Mouse (Mus musculus): ENCODE data around the gene Nhlrc4. TPM values are rescaled to one million over a fixed set of nuclear protein-coding genes. Genes with fewer than 3 reads are reported as not detected.

The Nhlrc4 gene
- polyA plus RNA-seq, 1 experiment from 2014 or later = 5.0 TPM

GRCm38 (mm10) chr17:25956201-25956600 is 11.4 kb upstream of the Nhlrc4 start:
- H3K9me3 ChIP-seq (replicated peaks) = no peaks in the 10 kb centered on the region
- H3K27me3 ChIP-seq (replicated peaks) = peaks cover 37% of the 10 kb centered on the region
- 0 out of 2 replicates have a peak overlapping the region, but pooled peaks have one; percentile 8 for H3K9ac ChIP-seq
- no peak overlapping the region for H3K4me3 ChIP-seq
- no peak overlapping the region for H3K4me2 ChIP-seq
- H3K36me3 ChIP-seq = peaks cover 38% of the 10 kb centered on the region
- ATAC-seq = no peak
- WGBS (ENCODE audit: insufficient replicate concordance) = 77% methylated on average over 7 of the region's 7 CpGs
- peaks cover 44% of the 10 kb centered on the region for H3K4me1 ChIP-seq
- H3K27ac ChIP-seq = 0 out of 2 replicates have a peak overlapping the region, but pooled peaks have one; percentile 23

GRCm38 (mm10) chr17:25955736-25956135 is 11.0 kb upstream of the Nhlrc4 start:
- Histone ChIP-seq H3K9ac (0 out of 2 replicates have a peak overlapping the region, but pooled peaks have one; percentile 8), H3K9me3 (replicated peaks) (no peaks in the 10 kb centered on the region), H3K4me2 (no peak overlapping the region), H3K36me3 (peaks cover 35% of the 10 kb centered on the region), H3K27me3 (replicated peaks) (peaks cover 42% of the 10 kb centered on the region), H3K4me3 (no peak overlapping the region), H3K4me1 (peaks cover 44% of the 10 kb centered on the region), H3K27ac (no peak overlapping the region)
- ATAC-seq = no peak
- WGBS (ENCODE audit: insufficient replicate concordance) = 54% methylated on average over 3 of the region's 3 CpGs

- H3K9ac ChIP-seq = no peak overlapping the region
- H3K27me3 ChIP-seq (replicated peaks) = peaks cover 52% of the 10 kb centered on the region
- H3K4me1 ChIP-seq = peaks cover 39% of the 10 kb centered on the region
- 81% methylated on average over 1 of the region's 2 CpGs for WGBS (ENCODE audit: insufficient replicate concordance)
- no peak overlapping the region for H3K4me3 ChIP-seq
- no peak overlapping the region for H3K4me2 ChIP-seq
- no peaks in the 10 kb centered on the region for H3K9me3 ChIP-seq (replicated peaks)
- ATAC-seq = no peak
- peaks cover 25% of the 10 kb centered on the region for H3K36me3 ChIP-seq
- no peak overlapping the region for H3K27ac ChIP-seq
Observed at GRCm38 (mm10) chr17:25954671-25955070, 9.9 kb upstream of the Nhlrc4 start.

GRCm38 (mm10) chr17:25953161-25953560 is 8.4 kb upstream of the Nhlrc4 start:
- Histone ChIP-seq H3K9ac (no peak overlapping the region), H3K4me3 (no peak overlapping the region), H3K4me2 (no peak overlapping the region), H3K9me3 (replicated peaks) (no peaks in the 10 kb centered on the region), H3K27ac (no peak overlapping the region), H3K36me3 (peaks cover 10% of the 10 kb centered on the region), H3K27me3 (replicated peaks) (peaks cover 56% of the 10 kb centered on the region), H3K4me1 (peaks cover 41% of the 10 kb centered on the region)
- no peak for ATAC-seq
- 77% methylated on average over 5 of the region's 5 CpGs for WGBS (ENCODE audit: insufficient replicate concordance)

- peaks cover 52% of the 10 kb centered on the region for H3K4me1 ChIP-seq
- no peaks in the 10 kb centered on the region for H3K36me3 ChIP-seq
- no peak for ATAC-seq
- H3K9ac ChIP-seq = peak within 1 kb of the TSS; percentile 56
- H3K4me3 ChIP-seq = peak within 1 kb of the TSS; percentile 53
- WGBS (ENCODE audit: insufficient replicate concordance) = 3% methylated on average over 58 of the region's 58 CpGs
- no peak within 1 kb of the TSS for H3K27ac ChIP-seq
- H3K27me3 ChIP-seq (replicated peaks) = peaks cover 56% of the 10 kb centered on the region
- H3K4me2 ChIP-seq = peak within 1 kb of the TSS; percentile 72
- no peaks in the 10 kb centered on the region for H3K9me3 ChIP-seq (replicated peaks)
Observed at GRCm38 (mm10) chr17:25951803-25952623, 7.3 kb upstream of the Nhlrc4 start, which contains the start of gene A930017K11Rik. TSS of gene A930017K11Rik (minus strand) at chr17:25952565.

GRCm38 (mm10) chr17:25951225-25951802 is 6.6 kb upstream of the Nhlrc4 start:
- peak overlapping the region; percentile 72 for H3K4me2 ChIP-seq
- H3K4me1 ChIP-seq = peaks cover 59% of the 10 kb centered on the region
- H3K27ac ChIP-seq = no peak overlapping the region
- WGBS (ENCODE audit: insufficient replicate concordance) = 2% methylated on average over 33 of the region's 33 CpGs
- ATAC-seq = no peak
- H3K27me3 ChIP-seq (replicated peaks) = peaks cover 56% of the 10 kb centered on the region
- no peaks in the 10 kb centered on the region for H3K9me3 ChIP-seq (replicated peaks)
- peak overlapping the region; percentile 53 for H3K4me3 ChIP-seq
- H3K36me3 ChIP-seq = no peaks in the 10 kb centered on the region
- H3K9ac ChIP-seq = peak overlapping the region; percentile 56

- ATAC-seq = no peak
- H3K9me3 ChIP-seq (replicated peaks) = no peaks in the 10 kb centered on the region
- peak overlapping the region; percentile 72 for H3K4me2 ChIP-seq
- H3K27me3 ChIP-seq (replicated peaks) = peaks cover 56% of the 10 kb centered on the region
- H3K36me3 ChIP-seq = no peaks in the 10 kb centered on the region
- no peak overlapping the region for H3K27ac ChIP-seq
- peak overlapping the region; percentile 56 for H3K9ac ChIP-seq
- H3K4me1 ChIP-seq = peaks cover 62% of the 10 kb centered on the region
- H3K4me3 ChIP-seq = peak overlapping the region; percentile 53
- WGBS (ENCODE audit: insufficient replicate concordance) = 4% methylated on average over 3 of the region's 3 CpGs
Observed at GRCm38 (mm10) chr17:25950706-25951105, 5.9 kb upstream of the Nhlrc4 start.

- ATAC-seq = no peak
- no peaks in the 10 kb centered on the region for H3K9me3 ChIP-seq (replicated peaks)
- H3K36me3 ChIP-seq = no peaks in the 10 kb centered on the region
- H3K4me2 ChIP-seq = no peak overlapping the region
- H3K4me1 ChIP-seq = peaks cover 64% of the 10 kb centered on the region
- H3K9ac ChIP-seq = no peak overlapping the region
- 79% methylated on average over 5 of the region's 5 CpGs for WGBS (ENCODE audit: insufficient replicate concordance)
- no peak overlapping the region for H3K27ac ChIP-seq
- H3K4me3 ChIP-seq = no peak overlapping the region
- peaks cover 56% of the 10 kb centered on the region for H3K27me3 ChIP-seq (replicated peaks)
Observed at GRCm38 (mm10) chr17:25949981-25950380, 5.2 kb upstream of the Nhlrc4 start.

- peak overlapping the region; percentile 99 for H3K9ac ChIP-seq
- peak overlapping the region; percentile 81 for H3K4me2 ChIP-seq
- peak overlapping the region; percentile 10; the same call in 1 of the 2 replicates for H3K4me3 ChIP-seq
Observed at GRCm38 (mm10) chr17:25948051-25948450, 3.3 kb upstream of the Nhlrc4 start.

GRCm38 (mm10) chr17:25947576-25947975 is 2.8 kb upstream of the Nhlrc4 start:
- Histone ChIP-seq H3K27ac (peak overlapping the region; percentile 99), H3K4me2 (peak overlapping the region; percentile 81)
- no peak for ATAC-seq

More at GRCm38 (mm10) chr17:25948051-25948450, 3.3 kb upstream of the Nhlrc4 start:
- Histone ChIP-seq H3K27ac (peak overlapping the region; percentile 99), H3K27me3 (replicated peaks) (peaks cover 37% of the 10 kb centered on the region), H3K36me3 (no peaks in the 10 kb centered on the region), H3K9me3 (replicated peaks) (no peaks in the 10 kb centered on the region), H3K4me1 (peaks cover 81% of the 10 kb centered on the region)
- no peak for ATAC-seq
- 76% methylated on average over 8 of the region's 8 CpGs for WGBS (ENCODE audit: insufficient replicate concordance)

GRCm38 (mm10) chr17:25946891-25947290 is 2.1 kb upstream of the Nhlrc4 start:
- Histone ChIP-seq H3K27me3 (replicated peaks) (peaks cover 25% of the 10 kb centered on the region), H3K9me3 (replicated peaks) (no peaks in the 10 kb centered on the region), H3K36me3 (no peaks in the 10 kb centered on the region), H3K27ac (peak overlapping the region; percentile 99), H3K4me2 (peak overlapping the region; percentile 81), H3K4me3 (peak overlapping the region; percentile 14; the same call in 1 of the 2 replicates), H3K9ac (peak overlapping the region; percentile 99), H3K4me1 (peaks cover 74% of the 10 kb centered on the region)
- 68% methylated on average over 8 of the region's 8 CpGs for WGBS (ENCODE audit: insufficient replicate concordance)
- no peak for ATAC-seq

More at GRCm38 (mm10) chr17:25947576-25947975, 2.8 kb upstream of the Nhlrc4 start:
- peak overlapping the region; percentile 99 for H3K9ac ChIP-seq
- H3K4me1 ChIP-seq = peaks cover 81% of the 10 kb centered on the region
- H3K27me3 ChIP-seq (replicated peaks) = peaks cover 32% of the 10 kb centered on the region
- H3K9me3 ChIP-seq (replicated peaks) = no peaks in the 10 kb centered on the region
- H3K36me3 ChIP-seq = no peaks in the 10 kb centered on the region
- H3K4me3 ChIP-seq = peak overlapping the region; percentile 10; the same call in 1 of the 2 replicates
- 69% methylated on average over 4 of the region's 4 CpGs for WGBS (ENCODE audit: insufficient replicate concordance)

GRCm38 (mm10) chr17:25946349-25946748 is 1.6 kb upstream of the Nhlrc4 start:
- Histone ChIP-seq H3K27ac (peak overlapping the region; percentile 99), H3K27me3 (replicated peaks) (peaks cover 20% of the 10 kb centered on the region), H3K4me2 (peak overlapping the region; percentile 81), H3K9me3 (replicated peaks) (no peaks in the 10 kb centered on the region), H3K9ac (peak overlapping the region; percentile 99), H3K4me3 (peak overlapping the region; percentile 14; the same call in 1 of the 2 replicates), H3K4me1 (peaks cover 69% of the 10 kb centered on the region), H3K36me3 (no peaks in the 10 kb centered on the region)
- ATAC-seq = peak; percentile 51
- 41% methylated on average over 7 of the region's 7 CpGs for WGBS (ENCODE audit: insufficient replicate concordance)

All from liver, embryonic 12.5 days (tissue).